Mouse (Mus musculus): ENCODE data around the gene Hsd3b7.
A peak's percentile ranks its signal among the peaks of the same experiment; 100 is the strongest.

Gene Hsd3b7

GRCm38 (mm10) chr7:127776426-127776825 is 24.0 kb upstream of the Hsd3b7 start, which contains the start of gene Setd1a:
Gene Setd1a, plus strand, starts transcription at chr7:127776670.
- peak; percentile 80 for DNase-seq (ENCODE audit: low spot score)

- DNase-seq (ENCODE audit: low spot score) = peak; percentile 96
Measured at GRCm38 (mm10) chr7:127776878-127777473, 23.4 kb upstream of the Hsd3b7 start.

- DNase-seq (ENCODE audit: low spot score) = peak; percentile 38
Measured at GRCm38 (mm10) chr7:127777474-127778266, 22.7 kb upstream of the Hsd3b7 start.

GRCm38 (mm10) chr7:127778350-127778749 is 22.1 kb upstream of the Hsd3b7 start:
- no peak for DNase-seq (ENCODE audit: low spot score)

GRCm38 (mm10) chr7:127785308-127785707 is 15.1 kb upstream of the Hsd3b7 start, which contains the start of gene Gm49388:
Gene Gm49388, plus strand, starts transcription at chr7:127785608.
- DNase-seq (ENCODE audit: low spot score) = no peak

- no peak for DNase-seq (ENCODE audit: low spot score)
Measured at GRCm38 (mm10) chr7:127797076-127797845, 3.1 kb upstream of the Hsd3b7 start.

GRCm38 (mm10) chr7:127798591-127798990 is 1.8 kb upstream of the Hsd3b7 start:
- no peak for DNase-seq (ENCODE audit: low spot score)

GRCm38 (mm10) chr7:127799211-127799610 is 1.2 kb upstream of the Hsd3b7 start:
- no peak for DNase-seq (ENCODE audit: low spot score)

GRCm38 (mm10) chr7:127799738-127800137 is 666 bp upstream of the Hsd3b7 start:
- DNase-seq (ENCODE audit: low spot score) = no peak

- no peak for DNase-seq (ENCODE audit: low spot score)
Measured at GRCm38 (mm10) chr7:127801010-127801621, 712 bp downstream of the Hsd3b7 start.

- DNase-seq (ENCODE audit: low spot score) = no peak
Measured at GRCm38 (mm10) chr7:127802313-127802712, 1.9 kb downstream of the Hsd3b7 start.

- DNase-seq (ENCODE audit: low spot score) = no peak
Measured at GRCm38 (mm10) chr7:127808821-127809220, 8.4 kb downstream of the Hsd3b7 start.

- no peak for DNase-seq (ENCODE audit: low spot score)
Measured at GRCm38 (mm10) chr7:127809846-127810245, 9.4 kb downstream of the Hsd3b7 start.

GRCm38 (mm10) chr7:127810650-127811049 is 10.2 kb downstream of the Hsd3b7 start:
- DNase-seq (ENCODE audit: low spot score) = no peak

GRCm38 (mm10) chr7:127811240-127811639 is 10.8 kb downstream of the Hsd3b7 start:
- DNase-seq (ENCODE audit: low spot score) = no peak

- no peak for DNase-seq (ENCODE audit: low spot score)
Measured at GRCm38 (mm10) chr7:127812292-127812691, 11.9 kb downstream of the Hsd3b7 start.

GRCm38 (mm10) chr7:127813821-127814220 is 13.4 kb downstream of the Hsd3b7 start:
- no peak for DNase-seq (ENCODE audit: low spot score)

- no peak for DNase-seq (ENCODE audit: low spot score)
Measured at GRCm38 (mm10) chr7:127814241-127814921, 14.0 kb downstream of the Hsd3b7 start.

- DNase-seq (ENCODE audit: low spot score) = no peak
Measured at GRCm38 (mm10) chr7:127815116-127815665, 14.8 kb downstream of the Hsd3b7 start.

- DNase-seq (ENCODE audit: low spot score) = no peak
Measured at GRCm38 (mm10) chr7:127815954-127816821, 15.8 kb downstream of the Hsd3b7 start.

All from c-Kit-positive CD71-positive TER-119-positive erythroid progenitor cells, embryonic 14.5 days (primary cell).